Mouse (Mus musculus): ENCODE results near the gene Sdhaf2. TPM values are rescaled to one million over a fixed set of nuclear protein-coding genes. Genes with fewer than 3 reads are reported as not detected.
A peak's percentile ranks its signal among the peaks of the same experiment; 100 is the strongest.
"Not testable (repeated sequence)": the region's sequence is repeated elsewhere in the genome, so short reads cannot be mapped to it uniquely, and the experiment has no call there.

The Sdhaf2 gene
- polyA plus RNA-seq (2016; fragmentation: Nextera tagmentation; extraction: Ambion mirVana), result 64.7 and 70.2 TPM in 2 replicates

- Histone ChIP-seq H3K27ac (peak within 1 kb of the TSS; percentile 100), H3K36me3 (peaks cover 46% of the 10 kb centered on the region), H3K9me3 (replicated peaks) (no peaks in the 10 kb centered on the region), H3K27me3 (ENCODE audit: low read depth, poor library complexity, severe bottlenecking) (no peaks in the 10 kb centered on the region), H3K4me1 (peaks cover 22% of the 10 kb centered on the region), H3K4me3 (peak within 1 kb of the TSS; percentile 80)
- no peak for DNase-seq (ENCODE audit: low spot score)
- under 1% methylated on average over 11 of the region's 11 CpGs for WGBS
These were observed at the start of gene Sdhaf2 for GRCm38 (mm10) chr19:10525910-10526309. Gene Sdhaf2, minus strand, starts transcription at chr19:10526142.

GRCm38 (mm10) chr19:10569627-10570026, 43.7 kb upstream of the Sdhaf2 start:
- no peak for DNase-seq (ENCODE audit: low spot score)
- peaks cover 59% of the 10 kb centered on the region for H3K36me3 ChIP-seq
- no peaks in the 10 kb centered on the region for H3K4me1 ChIP-seq
- 97% methylated on average over 6 of the region's 6 CpGs for WGBS
- no peaks in the 10 kb centered on the region for H3K9me3 ChIP-seq (replicated peaks)
- no peak overlapping the region for H3K27ac ChIP-seq
- H3K4me3 ChIP-seq, result no peak overlapping the region
- no peaks in the 10 kb centered on the region for H3K27me3 ChIP-seq (ENCODE audit: low read depth, poor library complexity, severe bottlenecking)

- DNase-seq (ENCODE audit: low spot score), result no peak
- no peaks in the 10 kb centered on the region for H3K4me1 ChIP-seq
- H3K27me3 ChIP-seq (ENCODE audit: low read depth, poor library complexity, severe bottlenecking), result no peaks in the 10 kb centered on the region
- peaks cover 15% of the 10 kb centered on the region for H3K36me3 ChIP-seq
- 88% methylated on average over 4 of the region's 4 CpGs for WGBS
- H3K27ac ChIP-seq, result no peak overlapping the region
- no peak overlapping the region for H3K4me3 ChIP-seq
- no peaks in the 10 kb centered on the region for H3K9me3 ChIP-seq (replicated peaks)
These were observed 39.3 kb upstream of the Sdhaf2 start for GRCm38 (mm10) chr19:10565217-10565616.

GRCm38 (mm10) chr19:10564278-10564677, 38.3 kb upstream of the Sdhaf2 start:
- H3K4me3 ChIP-seq, result no peak overlapping the region
- H3K27ac ChIP-seq, result no peak overlapping the region
- H3K9me3 ChIP-seq (replicated peaks), result no peaks in the 10 kb centered on the region
- WGBS, result 83% methylated on average over 6 of the region's 6 CpGs
- no peaks in the 10 kb centered on the region for H3K27me3 ChIP-seq (ENCODE audit: low read depth, poor library complexity, severe bottlenecking)
- no peaks in the 10 kb centered on the region for H3K4me1 ChIP-seq
- H3K36me3 ChIP-seq, result peaks cover 6% of the 10 kb centered on the region; the same call in 1 of the 2 replicates
- no peak for DNase-seq (ENCODE audit: low spot score)

GRCm38 (mm10) chr19:10562351-10562750, 36.4 kb upstream of the Sdhaf2 start:
- H3K27ac ChIP-seq, result no peak overlapping the region
- H3K27me3 ChIP-seq (ENCODE audit: low read depth, poor library complexity, severe bottlenecking), result no peaks in the 10 kb centered on the region
- no peaks in the 10 kb centered on the region for H3K4me1 ChIP-seq
- H3K9me3 ChIP-seq (replicated peaks), result no peaks in the 10 kb centered on the region
- no peak overlapping the region for H3K4me3 ChIP-seq
- H3K36me3 ChIP-seq, result no peaks in the 10 kb centered on the region
- DNase-seq (ENCODE audit: low spot score), result no peak
- WGBS, result 71% methylated on average over 5 of the region's 5 CpGs

- H3K27ac ChIP-seq, result no peak overlapping the region
- WGBS, result 63% methylated on average over 6 of the region's 6 CpGs
- no peaks in the 10 kb centered on the region for H3K36me3 ChIP-seq
- no peaks in the 10 kb centered on the region for H3K9me3 ChIP-seq (replicated peaks)
- H3K27me3 ChIP-seq (ENCODE audit: low read depth, poor library complexity, severe bottlenecking), result no peaks in the 10 kb centered on the region
- no peak for DNase-seq (ENCODE audit: low spot score)
- H3K4me3 ChIP-seq, result no peak overlapping the region
- no peaks in the 10 kb centered on the region for H3K4me1 ChIP-seq
These were observed 35.8 kb upstream of the Sdhaf2 start for GRCm38 (mm10) chr19:10561558-10562314.

GRCm38 (mm10) chr19:10560108-10560507, 34.2 kb upstream of the Sdhaf2 start:
- Histone ChIP-seq H3K9me3 (replicated peaks) (no peaks in the 10 kb centered on the region), H3K27ac (no peak overlapping the region), H3K4me3 (no peak overlapping the region), H3K36me3 (no peaks in the 10 kb centered on the region), H3K27me3 (ENCODE audit: low read depth, poor library complexity, severe bottlenecking) (no peaks in the 10 kb centered on the region), H3K4me1 (peaks cover 10% of the 10 kb centered on the region)
- DNase-seq (ENCODE audit: low spot score), result no peak
- WGBS, result 35% methylated on average over 5 of the region's 5 CpGs

GRCm38 (mm10) chr19:10557837-10558375, 32.0 kb upstream of the Sdhaf2 start:
- H3K4me3 ChIP-seq; H3K36me3 ChIP-seq; DNase-seq (ENCODE audit: low spot score); H3K27me3 ChIP-seq (ENCODE audit: low read depth, poor library complexity, severe bottlenecking); H3K27ac ChIP-seq; H3K9me3 ChIP-seq (replicated peaks): not testable (repeated sequence)
- 72% methylated on average over 4 of the region's 4 CpGs for WGBS
- peaks cover 17% of the 10 kb centered on the region for H3K4me1 ChIP-seq

GRCm38 (mm10) chr19:10557430-10557829, 31.5 kb upstream of the Sdhaf2 start:
- H3K36me3 ChIP-seq, result peaks cover 14% of the 10 kb centered on the region
- H3K27ac ChIP-seq, result no peak overlapping the region
- no peak for DNase-seq (ENCODE audit: low spot score)
- no peaks in the 10 kb centered on the region for H3K9me3 ChIP-seq (replicated peaks)
- WGBS, result 87% methylated on average over 2 of the region's 2 CpGs
- no peak overlapping the region for H3K4me3 ChIP-seq
- H3K27me3 ChIP-seq (ENCODE audit: low read depth, poor library complexity, severe bottlenecking), result no peaks in the 10 kb centered on the region
- peaks cover 17% of the 10 kb centered on the region for H3K4me1 ChIP-seq

GRCm38 (mm10) chr19:10557001-10557400, 31.1 kb upstream of the Sdhaf2 start:
- Histone ChIP-seq H3K4me3 (no peak overlapping the region), H3K9me3 (replicated peaks) (no peaks in the 10 kb centered on the region), H3K36me3 (peaks cover 18% of the 10 kb centered on the region), H3K27ac (no peak overlapping the region), H3K27me3 (ENCODE audit: low read depth, poor library complexity, severe bottlenecking) (no peaks in the 10 kb centered on the region), H3K4me1 (peaks cover 17% of the 10 kb centered on the region)
- 81% methylated on average over 2 of the region's 2 CpGs for WGBS
- DNase-seq (ENCODE audit: low spot score), result no peak

GRCm38 (mm10) chr19:10555624-10556510, 29.9 kb upstream of the Sdhaf2 start, which contains the start of gene Tmem216:
Gene Tmem216, minus strand, starts transcription at chr19:10556238.
- Histone ChIP-seq H3K9me3 (replicated peaks) (no peaks in the 10 kb centered on the region), H3K4me1 (peaks cover 17% of the 10 kb centered on the region), H3K27me3 (ENCODE audit: low read depth, poor library complexity, severe bottlenecking) (no peaks in the 10 kb centered on the region), H3K27ac (peak within 1 kb of the TSS; percentile 85), H3K36me3 (peaks cover 29% of the 10 kb centered on the region), H3K4me3 (peak within 1 kb of the TSS; percentile 72)
- 2% methylated on average over 43 of the region's 43 CpGs for WGBS
- peak; percentile 87 for DNase-seq (ENCODE audit: low spot score)

- H3K27me3 ChIP-seq (ENCODE audit: low read depth, poor library complexity, severe bottlenecking), result no peaks in the 10 kb centered on the region
- WGBS, result 94% methylated on average over 5 of the region's 5 CpGs
- H3K4me3 ChIP-seq, result no peak overlapping the region
- H3K4me1 ChIP-seq, result no peaks in the 10 kb centered on the region
- no peak for DNase-seq (ENCODE audit: low spot score)
- H3K27ac ChIP-seq, result no peak overlapping the region
- no peaks in the 10 kb centered on the region for H3K9me3 ChIP-seq (replicated peaks)
- peaks cover 98% of the 10 kb centered on the region for H3K36me3 ChIP-seq
These were observed 13.5 kb upstream of the Sdhaf2 start for GRCm38 (mm10) chr19:10539454-10539853.

- H3K36me3 ChIP-seq, result peaks cover 80% of the 10 kb centered on the region
- no peak for DNase-seq (ENCODE audit: low spot score)
- peaks cover 13% of the 10 kb centered on the region for H3K4me1 ChIP-seq
- no peaks in the 10 kb centered on the region for H3K9me3 ChIP-seq (replicated peaks)
- H3K4me3 ChIP-seq, result no peak overlapping the region
- H3K27ac ChIP-seq, result no peak overlapping the region
- H3K27me3 ChIP-seq (ENCODE audit: low read depth, poor library complexity, severe bottlenecking), result no peaks in the 10 kb centered on the region
- WGBS, result 100% methylated on average over 1 of the region's 1 CpGs
These were observed 4.1 kb upstream of the Sdhaf2 start for GRCm38 (mm10) chr19:10530082-10530481.
